Mouse (Mus musculus): ENCODE data around the gene Srpk1.
"Not testable (repeated sequence)": the region's sequence is repeated elsewhere in the genome, so short reads cannot be mapped to it uniquely, and the experiment has no call there.

Srpk1 gene

GRCm38 (mm10) chr17:28554021-28554420, 68.5 kb downstream of the Srpk1 start:
- not testable (repeated sequence) for DNase-seq (ENCODE audit: low read depth)

GRCm38 (mm10) chr17:28553040-28553793, 69.3 kb downstream of the Srpk1 start:
- peak; percentile 53 for DNase-seq (ENCODE audit: low read depth)

GRCm38 (mm10) chr17:28549111-28549510, 73.4 kb downstream of the Srpk1 start, which contains the start of gene Clpsl2:
TSS of gene Clpsl2 (plus strand) at chr17:28549411.
- no peak for DNase-seq (ENCODE audit: low read depth)

GRCm38 (mm10) chr17:28548550-28548949, 74.0 kb downstream of the Srpk1 start:
- no peak for DNase-seq (ENCODE audit: low read depth)

GRCm38 (mm10) chr17:28546925-28547324, 75.6 kb downstream of the Srpk1 start:
- no peak for DNase-seq (ENCODE audit: low read depth)

DNA sequence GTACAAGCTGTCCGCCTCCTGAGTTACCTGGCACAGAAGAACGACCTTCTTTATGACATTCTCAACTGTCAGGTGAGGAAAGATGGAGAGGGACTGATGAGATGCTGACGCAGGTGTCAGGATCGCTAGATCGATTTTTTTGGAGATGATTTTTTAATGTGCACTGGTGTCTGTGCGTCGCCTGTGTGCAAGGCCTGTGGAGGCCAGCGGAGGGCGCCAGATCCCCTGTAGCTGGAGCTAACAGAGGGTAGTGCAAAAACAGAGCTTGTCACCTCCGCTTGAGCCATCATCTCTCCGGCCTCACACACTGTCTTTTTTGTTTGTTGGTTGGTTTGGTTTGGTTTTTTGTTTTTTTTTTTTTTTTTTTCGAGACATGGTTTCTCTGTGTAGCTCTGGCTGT, 84.6 kb downstream of the Srpk1 start:
- DNase-seq (ENCODE audit: low read depth): no peak

Measured in fibroblast of lung, adult 2 months (primary cell).